Mouse (Mus musculus) heart, embryonic 12.5 days (tissue): ENCODE results near the gene Pknox1. TPM values are rescaled to one million over a fixed set of nuclear protein-coding genes. Genes with fewer than 3 reads are reported as not detected.

ENCODE experiments used
- ATAC-seq: fragments of 200-750 bp; cut with Nextera tagmentation; 2 replicates; pipeline ENCODE4 v1.8.0; 2017; ENCODE audit warnings: moderate TSS enrichment, moderate library complexity; ENCODE audit not compliant: insufficient number of reproducible peaks, low FRiP score
- H3K27ac ChIP-seq: fragments of 300-500 bp; sonication (generic); 2 replicates; pipeline ENCODE4 v1.5.1; 2016; ENCODE audit warnings: mild to moderate bottlenecking, moderate library complexity; ENCODE audit not compliant: poor library complexity, severe bottlenecking
- H3K27me3 ChIP-seq: fragments of 300-500 bp; sonication (generic); replicated peaks from 2 replicates; pipeline ENCODE4 v1.6.1; 2016; ENCODE audit warnings: mild to moderate bottlenecking, moderate library complexity
- H3K36me3 ChIP-seq: fragments of 300-500 bp; sonication (generic); 2 replicates; pipeline ENCODE4 v1.6.1; 2016; ENCODE audit warnings: mild to moderate bottlenecking, moderate library complexity
- H3K4me1 ChIP-seq: fragments of 300-500 bp; sonication (generic); replicated peaks from 2 replicates; pipeline ENCODE4 v1.6.1; 2016; ENCODE audit warnings: mild to moderate bottlenecking
- H3K4me2 ChIP-seq: fragments of 300-500 bp; sonication (generic); 2 replicates; pipeline ENCODE4 v1.6.1; 2016; ENCODE audit warnings: mild to moderate bottlenecking, moderate library complexity
- H3K4me3 ChIP-seq: fragments of 300-500 bp; sonication (generic); 2 replicates; pipeline ENCODE4 v1.5.1; 2016; ENCODE audit warnings: mild to moderate bottlenecking
- H3K9ac ChIP-seq: fragments of 300-500 bp; sonication (generic); 2 replicates; pipeline ENCODE4 v1.6.1; 2016; ENCODE audit warnings: mild to moderate bottlenecking, moderate library complexity
- H3K9me3 ChIP-seq: fragments of 300-500 bp; sonication (generic); replicated peaks from 2 replicates; pipeline ENCODE4 v1.6.1; 2016; ENCODE audit warnings: mild to moderate bottlenecking, moderate library complexity
- WGBS: fragments of 180-500 bp; shearing (Covaris S2); methylation state at CpG from one replicate; pipeline ENCODE4 v1.1.7; 2016; 5-methylcytosine and 5-hydroxymethylcytosine counted together
- polyA plus RNA-seq: library from polyadenylated mRNA; unstranded; fragments of >200 nt; fragmentation: Nextera tagmentation; extraction: Ambion mirVana; gene quantifications from 2 replicates; pipeline ENCODE4 v1.2.1, GENCODE M21; 2016

Pknox1 gene
- polyA plus RNA-seq, 1 experiment from 2014 or later: 20.2 TPM

- ATAC-seq: peak; percentile 52; the same call in 1 of the 2 replicates
- Histone ChIP-seq H3K27ac (no peak overlapping the region), H3K27me3 (no peaks in the 10 kb centered on the region), H3K36me3 (no peaks in the 10 kb centered on the region), H3K9me3 (0 out of 2 replicates have a peak, but pooled peaks cover under 1% of the 10 kb centered on the region), H3K4me1 (peaks cover 12% of the 10 kb centered on the region), H3K4me3 (no peak overlapping the region), H3K4me2 (no peak overlapping the region), H3K9ac (no peak overlapping the region)
- 56% methylated on average over 11 of the region's 11 CpGs for WGBS
These were observed 7.2 kb upstream of the Pknox1 start for GRCm38 (mm10) chr17:31557124-31557880.

- H3K27me3 ChIP-seq: no peaks in the 10 kb centered on the region
- H3K27ac ChIP-seq: no peak overlapping the region
- H3K4me1 ChIP-seq: peaks cover 12% of the 10 kb centered on the region
- no peak overlapping the region for H3K9ac ChIP-seq
- ATAC-seq: no peak
- no peaks in the 10 kb centered on the region for H3K36me3 ChIP-seq
- no peak overlapping the region for H3K4me2 ChIP-seq
- WGBS: 75% methylated on average over 10 of the region's 10 CpGs
- no peak overlapping the region for H3K4me3 ChIP-seq
- no peaks in the 10 kb centered on the region for H3K9me3 ChIP-seq
These were observed 6.5 kb upstream of the Pknox1 start for GRCm38 (mm10) chr17:31557947-31558542.

GRCm38 (mm10) chr17:31559021-31559789 is 5.3 kb upstream of the Pknox1 start:
- H3K4me2 ChIP-seq: no peak overlapping the region
- H3K4me3 ChIP-seq: no peak overlapping the region
- H3K36me3 ChIP-seq: no peaks in the 10 kb centered on the region
- no peak for ATAC-seq
- no peaks in the 10 kb centered on the region for H3K9me3 ChIP-seq
- WGBS: 83% methylated on average over 11 of the region's 11 CpGs
- peaks cover 18% of the 10 kb centered on the region for H3K4me1 ChIP-seq
- H3K9ac ChIP-seq: no peak overlapping the region
- no peak overlapping the region for H3K27ac ChIP-seq
- H3K27me3 ChIP-seq: no peaks in the 10 kb centered on the region

- Histone ChIP-seq H3K27me3 (no peaks in the 10 kb centered on the region), H3K9ac (peak overlapping the region; percentile 65), H3K4me1 (peaks cover 30% of the 10 kb centered on the region), H3K4me3 (peak overlapping the region; percentile 49), H3K27ac (peak overlapping the region; percentile 84), H3K9me3 (no peaks in the 10 kb centered on the region), H3K36me3 (0 out of 2 replicates have a peak, but pooled peaks cover 2% of the 10 kb centered on the region), H3K4me2 (peak overlapping the region; percentile 64)
- ATAC-seq: no peak
- 18% methylated on average over 12 of the region's 12 CpGs for WGBS
These were observed 911 bp upstream of the Pknox1 start for GRCm38 (mm10) chr17:31563632-31564014.

- no peak for ATAC-seq
- no peaks in the 10 kb centered on the region for H3K9me3 ChIP-seq
- H3K9ac ChIP-seq: peak overlapping the region; percentile 91
- peak overlapping the region; percentile 92 for H3K4me2 ChIP-seq
- peak overlapping the region; percentile 82 for H3K4me3 ChIP-seq
- H3K4me1 ChIP-seq: peaks cover 40% of the 10 kb centered on the region
- no peaks in the 10 kb centered on the region for H3K27me3 ChIP-seq
- WGBS: 1% methylated on average over 16 of the region's 44 CpGs
- H3K36me3 ChIP-seq: 0 out of 2 replicates have a peak, but pooled peaks cover 2% of the 10 kb centered on the region
- H3K27ac ChIP-seq: peak overlapping the region; percentile 98
These were observed 265 bp downstream of the Pknox1 start for GRCm38 (mm10) chr17:31564858-31565140.

GRCm38 (mm10) chr17:31565141-31566056 is 865 bp downstream of the Pknox1 start:
- Histone ChIP-seq H3K36me3 (0 out of 2 replicates have a peak, but pooled peaks cover 2% of the 10 kb centered on the region), H3K9me3 (no peaks in the 10 kb centered on the region), H3K4me1 (peaks cover 45% of the 10 kb centered on the region), H3K4me2 (peak overlapping the region; percentile 92), H3K4me3 (peak overlapping the region; percentile 82), H3K9ac (peak overlapping the region; percentile 91), H3K27ac (peak overlapping the region; percentile 98), H3K27me3 (no peaks in the 10 kb centered on the region)
- 1% methylated on average over 88 of the region's 88 CpGs for WGBS
- ATAC-seq: peak; percentile 52

- 72% methylated on average over 6 of the region's 6 CpGs for WGBS
- no peak overlapping the region for H3K27ac ChIP-seq
- no peaks in the 10 kb centered on the region for H3K27me3 ChIP-seq
- peak overlapping the region; percentile 82 for H3K4me3 ChIP-seq
- peak overlapping the region; percentile 92 for H3K4me2 ChIP-seq
- H3K36me3 ChIP-seq: 0 out of 2 replicates have a peak, but pooled peaks cover 2% of the 10 kb centered on the region
- H3K9ac ChIP-seq: peak overlapping the region; percentile 91
- peaks cover 52% of the 10 kb centered on the region for H3K4me1 ChIP-seq
- H3K9me3 ChIP-seq: no peaks in the 10 kb centered on the region
- no peak for ATAC-seq
These were observed 1.7 kb downstream of the Pknox1 start for GRCm38 (mm10) chr17:31566276-31566675.

GRCm38 (mm10) chr17:31569756-31570155 is 5.2 kb downstream of the Pknox1 start:
- H3K9me3 ChIP-seq: no peaks in the 10 kb centered on the region
- 0 out of 2 replicates have a peak, but pooled peaks cover 2% of the 10 kb centered on the region for H3K36me3 ChIP-seq
- H3K27me3 ChIP-seq: no peaks in the 10 kb centered on the region
- no peak overlapping the region for H3K4me3 ChIP-seq
- WGBS: 89% methylated on average over 1 of the region's 1 CpGs
- ATAC-seq: no peak
- H3K9ac ChIP-seq: no peak overlapping the region
- no peak overlapping the region for H3K4me2 ChIP-seq
- peaks cover 56% of the 10 kb centered on the region for H3K4me1 ChIP-seq
- no peak overlapping the region for H3K27ac ChIP-seq

- Histone ChIP-seq H3K4me3 (no peak overlapping the region), H3K36me3 (0 out of 2 replicates have a peak, but pooled peaks cover 2% of the 10 kb centered on the region), H3K27me3 (no peaks in the 10 kb centered on the region), H3K9ac (no peak overlapping the region), H3K4me1 (peaks cover 63% of the 10 kb centered on the region), H3K27ac (peak overlapping the region; percentile 59), H3K4me2 (no peak overlapping the region), H3K9me3 (no peaks in the 10 kb centered on the region)
- WGBS: 64% methylated on average over 9 of the region's 9 CpGs
- ATAC-seq: peak; percentile 88; the same call in 1 of the 2 replicates
These were observed 5.9 kb downstream of the Pknox1 start for GRCm38 (mm10) chr17:31570321-31570925.

GRCm38 (mm10) chr17:31571689-31572088 is 7.2 kb downstream of the Pknox1 start:
- 92% methylated on average over 5 of the region's 5 CpGs for WGBS
- ATAC-seq: no peak

More at GRCm38 (mm10) chr17:31571689-31572088, 7.2 kb downstream of the Pknox1 start:
- H3K27me3 ChIP-seq: no peaks in the 10 kb centered on the region
- no peak overlapping the region for H3K9ac ChIP-seq
- H3K4me3 ChIP-seq: no peak overlapping the region
- no peaks in the 10 kb centered on the region for H3K9me3 ChIP-seq
- H3K4me2 ChIP-seq: no peak overlapping the region
- H3K27ac ChIP-seq: no peak overlapping the region
- peaks cover 61% of the 10 kb centered on the region for H3K4me1 ChIP-seq
- H3K36me3 ChIP-seq: 0 out of 2 replicates have a peak, but pooled peaks cover 2% of the 10 kb centered on the region
